Mouse (Mus musculus) bone marrow, adult 2 months (tissue): ENCODE data around the gene Slc9a7.

ENCODE experiments used
- CTCF ChIP-seq: fragments of 200-500 bp; IDR thresholded peaks from 2 replicates; pipeline ENCODE4 v1.5.1; 2011; ENCODE audit warnings: low read length, control low read depth; ENCODE audit not compliant: control insufficient read depth, insufficient read depth
- POLR2A ChIP-seq: fragments of 200-500 bp; IDR thresholded peaks from 2 replicates; pipeline ENCODE4 v1.6.1; 2011; ENCODE audit warnings: low read depth, mild to moderate bottlenecking, control low read depth, low read length, borderline replicate concordance; ENCODE audit not compliant: control insufficient read depth

GRCm38 (mm10) chrX:20290715-20291114, 892 bp downstream of the Slc9a7 start:
- no peak for TF ChIP-seq CTCF
- no peak for TF ChIP-seq POLR2A
